Mouse (Mus musculus) layer of hippocampus, adult 2 months (tissue): Measurements from ENCODE around the gene Fzd2. TPM values are rescaled to one million over a fixed set of nuclear protein-coding genes. Genes with fewer than 3 reads are reported as not detected.
"Not testable (repeated sequence)": the region's sequence is repeated elsewhere in the genome, so short reads cannot be mapped to it uniquely, and the experiment has no call there.

Experiments
- DNase-seq, 2 experiments: peaks; one replicate each; pipeline ENCODE4 v3.0.0; 2022; ENCODE audit warnings: low spot score in 2 of 2
- H3K27ac ChIP-seq: fragments of 200-600 bp; 2 replicates; pipeline ENCODE4 v1.8.1; 2022
- H3K4me3 ChIP-seq: fragments of 200-600 bp; 2 replicates; pipeline ENCODE4 v1.8.1; 2022; ENCODE audit warnings: mild to moderate bottlenecking
- CTCF ChIP-seq: fragments of 200-600 bp; conservative IDR thresholded peaks from 2 replicates; pipeline ENCODE4 v1.8.1; 2022; ENCODE audit warnings: antibody characterized with exemption, mild to moderate bottlenecking, moderate library complexity
- long read RNA-seq, 2 experiments: library from polyadenylated mRNA; stranded (forward); transcript quantifications; one replicate each; pipeline ENCODE4 v2.0.0; 2021; ENCODE audit warnings: borderline mapping rate in 2 of 2
- total RNA-seq, 2 experiments: library from RNA; stranded (reverse); gene quantifications; 2 replicates each; pipeline ENCODE4 v1.2.3; 2021

Fzd2 gene
- 1 to 10 TPM; 7.5 to 9.2 TPM for total RNA-seq
- long read RNA-seq, experiment 1, transcript Fzd2-201 (1 exons, 3,663 nt) = major isoform, 9 of 9 reads
- long read RNA-seq, experiment 1, partial matches to known transcripts = 0 of 9 reads
- long read RNA-seq, experiment 1, other reads (novel, unspliced or antisense) = 0 of 9 reads
- long read RNA-seq, experiment 2, transcript Fzd2-201 (1 exons, 3,663 nt) = major isoform, 15 of 15 reads
- long read RNA-seq, experiment 2, partial matches to known transcripts = 0 of 15 reads
- long read RNA-seq, experiment 2, other reads (novel, unspliced or antisense) = 0 of 15 reads

DNA sequence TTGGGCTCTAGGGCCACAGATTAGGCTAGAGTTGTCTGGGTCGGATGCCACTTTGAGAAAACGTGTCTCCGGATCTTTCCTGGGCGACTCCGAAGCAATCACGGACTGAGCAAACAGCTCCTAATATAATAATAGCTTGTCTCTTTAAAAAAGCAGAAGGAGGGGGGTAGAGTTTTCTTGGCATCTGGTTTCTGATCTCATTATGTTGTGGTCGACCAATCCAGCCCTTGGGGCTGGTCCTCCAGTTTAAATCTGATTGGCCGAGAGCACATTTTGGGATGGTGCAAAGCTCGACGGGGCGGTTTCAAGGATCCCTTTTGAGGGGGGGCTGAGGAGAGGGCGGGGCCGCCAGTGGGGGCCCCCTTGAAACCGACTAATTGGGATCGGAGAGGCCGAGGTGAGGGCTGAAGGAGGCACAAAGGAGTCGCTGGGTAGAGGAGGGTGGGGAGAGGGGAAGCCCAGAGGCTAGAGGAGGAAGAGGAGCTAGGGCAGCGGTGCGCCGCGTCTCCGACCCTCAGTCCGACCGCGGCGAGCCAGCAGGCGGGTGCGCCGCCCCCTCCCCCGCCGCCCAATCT, at the start of gene Fzd2:
Gene Fzd2 (plus strand): TSS at position 387 of the 575 bp plus-strand sequence.
- DNase-seq = peak; percentile 58 to 85
- Histone ChIP-seq H3K4me3 (peak within 1 kb of the TSS; percentile 60), H3K27ac (peak within 1 kb of the TSS; percentile 80)
- no peak for TF ChIP-seq CTCF

DNA sequence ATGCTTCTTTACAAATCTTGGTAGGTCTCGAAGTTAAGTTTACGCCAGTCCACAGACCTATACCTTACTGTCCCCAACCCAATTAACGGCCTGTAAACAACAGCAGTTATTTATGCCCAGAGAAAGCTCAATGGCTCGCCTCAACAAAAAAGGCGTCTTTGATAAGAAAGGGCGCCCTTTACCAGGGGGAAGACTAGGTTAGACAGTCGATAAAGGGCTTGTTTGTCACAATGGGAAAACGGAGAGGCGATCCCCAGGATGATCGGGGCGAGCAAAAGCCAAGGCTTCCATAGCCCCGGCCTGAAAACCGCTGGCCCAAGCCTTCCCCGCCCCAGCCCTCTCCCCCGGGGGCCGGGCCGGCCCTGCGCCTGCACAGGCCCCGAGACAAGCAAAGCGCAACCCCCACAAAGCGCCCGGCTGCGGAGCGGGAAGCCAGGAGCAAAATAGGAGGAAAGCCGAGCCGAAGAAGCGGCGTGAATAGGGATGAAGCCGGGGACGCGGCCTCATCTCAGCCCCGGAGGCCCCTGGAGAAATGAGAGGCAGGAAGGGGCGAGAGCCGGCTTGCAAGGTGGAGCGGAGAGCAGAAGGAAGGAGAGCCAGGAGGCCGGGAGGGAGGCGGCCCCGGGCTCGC, 48.7 kb upstream of the Fzd2 start:
- TF ChIP-seq CTCF = no peak
- Histone ChIP-seq H3K27ac (peak overlapping the region; percentile 97), H3K4me3 (peak overlapping the region; percentile 95)
- peak in 1 of 2 experiments; percentile 34 for DNase-seq

DNA sequence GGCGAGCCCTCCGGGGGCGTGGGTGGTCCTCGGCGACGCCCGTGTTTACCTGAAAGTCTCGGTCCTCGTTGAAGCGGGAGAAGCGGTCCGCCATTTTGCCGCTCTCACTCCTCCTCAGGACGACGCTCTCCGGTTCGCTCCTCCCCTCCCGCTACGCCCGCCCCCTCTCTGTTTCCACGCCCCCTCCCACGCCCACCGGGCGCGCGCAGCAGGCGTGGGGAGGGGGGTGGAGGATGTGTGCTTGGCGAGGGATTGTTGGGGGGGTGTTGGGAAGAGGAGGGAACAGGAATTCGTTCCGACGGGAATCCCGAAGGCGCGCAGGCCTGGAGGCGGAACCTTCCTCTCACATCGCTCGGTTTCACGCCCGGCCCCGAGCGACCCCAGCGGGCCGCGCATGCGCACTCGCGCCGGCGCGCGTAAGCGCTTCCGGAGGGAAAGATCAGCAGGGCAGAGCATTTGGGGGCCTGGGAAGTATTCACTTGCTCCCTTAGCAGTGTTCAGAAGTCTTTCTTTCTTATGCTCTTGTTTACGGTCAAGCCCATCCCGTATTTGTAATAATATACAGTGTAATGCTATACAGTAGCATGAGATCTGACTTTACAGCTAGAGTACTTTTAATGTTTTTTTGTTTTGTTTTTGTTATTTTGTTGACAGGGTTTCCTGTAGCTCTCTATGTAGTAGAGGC, 48.0 kb upstream of the Fzd2 start, which contains the start of gene Gpatch8:
Gene Gpatch8 (minus strand): TSS at position 362 of the 685 bp plus-strand sequence.
- peak; percentile 59 for TF ChIP-seq CTCF
- Histone ChIP-seq H3K27ac (peak within 1 kb of the TSS; percentile 97), H3K4me3 (peak within 1 kb of the TSS; percentile 95)
- DNase-seq = peak; percentile 95 to 96

DNA sequence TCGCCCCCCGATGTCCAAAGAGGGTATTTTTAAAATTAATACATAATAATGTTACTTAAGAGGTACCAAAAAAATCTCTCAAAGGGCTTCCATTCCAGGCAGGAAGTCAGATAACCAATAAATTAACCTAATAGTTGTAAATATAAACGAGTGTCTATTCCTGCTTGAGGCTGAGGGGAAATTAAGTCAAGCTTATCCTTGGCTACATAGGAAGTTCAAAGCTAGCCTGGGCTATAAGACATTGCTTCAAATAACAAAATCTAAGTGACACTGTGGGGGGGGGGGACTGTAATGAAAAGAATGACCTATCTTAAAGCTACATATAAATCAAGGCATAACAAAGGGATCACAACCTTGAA, 47.5 kb upstream of the Fzd2 start:
- Histone ChIP-seq H3K27ac (peak overlapping the region; percentile 97), H3K4me3 (peak overlapping the region; percentile 95)
- TF ChIP-seq CTCF = no peak
- no peak for DNase-seq

DNA sequence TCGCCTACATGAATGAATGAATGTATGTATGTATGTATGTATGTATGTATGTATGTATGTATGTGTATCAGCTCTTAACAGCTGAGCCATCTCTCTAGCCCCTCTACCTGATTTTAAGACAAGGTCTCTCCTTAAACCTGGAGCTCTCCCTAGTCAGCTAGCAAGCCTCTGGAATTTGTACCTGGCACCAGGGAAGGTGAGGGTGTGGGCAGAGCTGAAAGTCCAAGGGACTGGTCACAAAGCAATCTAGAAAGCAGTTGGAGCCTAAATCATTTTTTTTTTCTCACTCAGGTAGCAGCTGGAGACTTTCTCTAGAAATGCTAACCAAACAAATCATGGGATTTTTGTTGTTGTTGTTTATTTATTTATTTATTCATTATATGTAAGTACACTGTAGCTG, 46.8 kb upstream of the Fzd2 start:
- TF ChIP-seq CTCF = no peak
- Histone ChIP-seq H3K27ac (no peak overlapping the region), H3K4me3 (no peak overlapping the region)
- DNase-seq = no peak

DNA sequence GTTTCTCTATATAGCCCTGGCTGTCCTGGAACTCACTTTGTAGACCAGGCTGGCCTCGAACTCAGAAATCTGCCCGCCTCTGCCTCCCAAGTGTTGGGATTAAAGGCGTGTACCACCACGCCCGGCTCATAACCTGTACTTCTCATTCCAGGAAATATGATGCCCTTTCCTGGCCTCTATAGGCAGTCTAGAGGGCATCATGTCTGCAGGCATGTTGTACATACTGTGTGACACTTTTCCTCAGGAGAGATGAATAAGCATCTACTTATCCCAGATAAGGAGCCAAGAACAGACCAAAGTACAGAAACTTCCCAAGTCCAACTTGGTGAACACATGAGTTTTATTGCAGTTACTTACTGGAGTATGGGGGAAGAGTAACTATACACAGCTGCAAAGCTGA, 45.5 kb upstream of the Fzd2 start:
- no peak for DNase-seq
- no peak overlapping the region for H3K4me3 ChIP-seq
- H3K27ac ChIP-seq = no peak overlapping the region
- TF ChIP-seq CTCF = no peak

DNA sequence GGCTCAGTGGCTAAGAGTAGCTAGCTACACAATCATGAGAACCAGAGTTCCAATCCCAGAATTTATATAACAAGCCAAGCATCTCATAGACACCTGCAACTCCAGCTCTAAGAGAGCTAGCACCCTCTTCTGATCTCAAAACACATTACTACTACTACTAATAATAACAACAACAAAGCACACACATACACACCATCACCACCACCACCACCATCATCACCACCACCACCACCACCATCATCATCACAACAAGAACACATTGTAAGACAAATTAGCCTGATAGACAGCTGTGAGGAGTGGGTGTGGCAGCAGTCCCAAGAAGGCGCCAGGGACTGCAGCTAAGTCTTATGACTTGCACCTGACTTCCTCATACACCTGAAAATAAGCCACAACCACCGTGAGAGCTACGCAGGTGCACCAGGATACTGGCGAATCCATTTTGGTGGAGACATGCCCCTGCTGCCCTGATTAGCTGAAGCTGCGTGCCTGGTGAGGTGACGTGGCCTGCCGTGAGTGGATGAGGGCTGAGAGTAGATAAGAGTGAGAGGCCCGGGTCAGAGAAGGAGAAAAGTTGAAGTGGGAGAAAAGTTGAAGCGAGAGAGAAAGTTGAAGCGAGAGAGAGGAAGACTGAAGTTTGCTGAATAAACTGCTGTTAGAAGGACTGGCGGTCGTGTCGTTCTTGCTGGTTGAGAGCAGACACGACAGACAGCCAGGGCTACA, 39.1 kb upstream of the Fzd2 start:
- H3K4me3 ChIP-seq, H3K27ac ChIP-seq, DNase-seq: not testable (repeated sequence)

DNA sequence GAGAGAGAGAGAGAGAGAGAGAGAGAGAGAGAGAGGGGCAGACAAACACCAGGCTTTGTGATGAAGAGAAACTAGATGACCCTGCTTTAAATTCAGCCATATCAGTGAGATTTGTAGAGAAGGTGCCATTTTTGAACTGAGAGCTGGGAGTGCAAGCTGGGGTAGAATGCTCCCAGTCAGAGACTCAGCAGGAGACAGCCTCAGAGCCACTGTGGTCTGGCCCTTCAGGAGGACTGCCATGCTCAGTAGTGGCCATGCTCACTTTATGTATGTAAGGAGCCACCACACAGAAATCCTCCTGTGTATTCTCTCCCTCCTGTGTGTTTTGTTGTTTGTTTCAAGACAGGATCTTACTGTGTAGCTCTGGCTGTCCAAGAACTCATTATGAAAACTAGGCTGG, 38.5 kb upstream of the Fzd2 start:
- Histone ChIP-seq H3K4me3 (no peak overlapping the region), H3K27ac (no peak overlapping the region)
- no peak for DNase-seq
- TF ChIP-seq CTCF = no peak

DNA sequence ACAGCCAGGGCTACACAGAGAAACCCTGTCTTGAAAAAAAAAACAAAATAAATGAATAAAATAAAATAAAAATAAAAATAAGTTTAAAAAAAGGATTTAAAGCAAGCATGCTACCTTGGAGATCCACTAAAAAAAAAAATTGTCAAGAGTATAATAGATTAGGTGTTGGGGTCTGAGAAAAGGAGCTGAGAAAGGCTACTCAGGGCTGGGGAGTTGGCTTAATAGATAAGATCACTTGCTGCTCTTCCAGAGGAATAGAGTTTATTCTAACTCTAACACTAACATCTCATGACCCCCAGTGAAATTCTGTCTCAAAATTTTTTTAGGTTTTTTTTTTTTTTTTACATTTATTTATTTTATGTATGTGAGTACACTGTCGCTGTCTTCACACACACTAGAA, 37.9 kb upstream of the Fzd2 start:
- DNase-seq = no peak
- Histone ChIP-seq H3K4me3 (no peak overlapping the region), H3K27ac (no peak overlapping the region)
- no peak for TF ChIP-seq CTCF

DNA sequence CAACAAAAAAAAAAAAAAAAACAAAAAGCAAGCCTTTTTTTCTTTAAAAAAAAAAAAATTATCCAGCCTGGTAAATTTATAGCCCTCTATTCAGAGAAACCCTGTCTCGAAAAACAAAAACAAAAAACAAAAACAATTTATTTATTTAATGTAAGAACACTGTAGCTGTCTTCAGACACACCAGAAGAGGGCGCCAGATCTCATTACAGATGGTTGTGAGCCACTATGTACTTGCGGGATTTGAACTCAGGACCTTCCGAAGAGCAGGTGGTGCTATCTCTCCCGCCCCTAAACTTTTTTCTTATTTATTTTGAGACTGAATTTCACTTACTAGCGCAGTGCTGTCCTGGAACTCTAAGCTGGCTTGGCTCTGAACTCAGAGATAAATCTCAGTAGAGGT, 37.0 kb upstream of the Fzd2 start:
- peak; percentile 59 for TF ChIP-seq CTCF
- Histone ChIP-seq H3K4me3 (no peak overlapping the region), H3K27ac (no peak overlapping the region)
- DNase-seq = no peak

DNA sequence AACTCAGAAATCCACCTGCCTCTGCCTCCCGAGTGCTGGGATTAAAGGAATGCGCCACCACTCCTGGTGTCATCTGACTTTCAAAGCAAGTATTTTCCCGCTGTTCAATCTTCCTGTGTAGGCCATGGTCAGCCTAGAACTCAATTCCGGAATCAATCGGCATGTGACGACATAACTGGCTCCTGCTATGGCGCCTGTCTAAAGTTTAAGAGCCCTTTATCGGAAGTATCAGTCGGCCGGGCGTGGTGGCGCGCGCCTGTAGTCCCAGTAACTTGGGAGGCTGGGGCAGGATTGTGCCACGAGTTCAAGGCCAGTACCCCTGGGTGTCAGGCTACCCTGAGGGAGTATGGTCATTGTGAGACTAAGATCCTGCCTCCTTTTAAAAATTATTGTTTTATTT, 36.5 kb upstream of the Fzd2 start:
- H3K4me3 ChIP-seq = no peak overlapping the region
- TF ChIP-seq CTCF = no peak
- no peak overlapping the region for H3K27ac ChIP-seq
- DNase-seq = no peak

DNA sequence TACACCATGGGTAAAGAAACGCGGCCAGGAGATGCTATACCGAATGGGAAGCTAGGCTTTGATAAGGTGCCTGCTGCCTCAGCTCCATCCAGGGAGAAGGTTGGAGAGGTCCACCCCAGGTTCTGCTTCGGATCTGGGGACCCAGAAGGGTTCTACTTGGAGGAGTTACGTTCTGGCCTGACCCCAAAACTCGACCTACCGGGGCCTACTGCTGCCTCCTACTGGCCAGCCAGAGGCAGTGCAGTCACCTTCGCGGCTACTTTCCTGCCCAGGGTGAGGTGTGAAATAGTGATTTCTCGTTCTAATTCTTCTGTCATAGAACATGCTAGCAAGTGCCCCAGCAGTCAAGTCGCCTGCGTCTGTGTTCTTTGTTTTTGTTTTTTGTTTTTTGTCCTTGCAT, 36.0 kb upstream of the Fzd2 start:
- Histone ChIP-seq H3K4me3 (no peak overlapping the region), H3K27ac (no peak overlapping the region)
- no peak for DNase-seq
- peak; percentile 67 for TF ChIP-seq CTCF
